Mouse (Mus musculus) intestine, embryonic 15.5 days (tissue): Measurements from ENCODE around the gene Smad1. TPM values are rescaled to one million over a fixed set of nuclear protein-coding genes. Genes with fewer than 3 reads are reported as not detected.

Experiments
- ATAC-seq: fragments of 200-750 bp; cut with Nextera tagmentation; 2 replicates; pipeline ENCODE4 v1.8.0; 2017; ENCODE audit warnings: moderate TSS enrichment, moderate library complexity
- H3K27ac ChIP-seq: fragments of 300-500 bp; sonication (generic); 2 replicates; pipeline ENCODE4 v1.5.1; 2015; ENCODE audit warnings: mild to moderate bottlenecking, inconsistent platforms
- H3K27me3 ChIP-seq: fragments of 300-500 bp; sonication (generic); replicated peaks from 2 replicates; pipeline ENCODE4 v1.6.1; 2015; ENCODE audit warnings: inconsistent platforms
- H3K36me3 ChIP-seq: fragments of 300-500 bp; sonication (generic); 2 replicates; pipeline ENCODE4 v1.6.1; 2015; ENCODE audit warnings: inconsistent platforms
- H3K4me1 ChIP-seq: fragments of 300-500 bp; sonication (generic); replicated peaks from 2 replicates; pipeline ENCODE4 v1.6.1; 2015; ENCODE audit warnings: inconsistent platforms
- H3K4me2 ChIP-seq: fragments of 300-500 bp; sonication (generic); replicated peaks from 2 replicates; pipeline ENCODE4 v1.6.1; 2015; ENCODE audit warnings: mild to moderate bottlenecking, inconsistent platforms
- H3K4me3 ChIP-seq: fragments of 300-500 bp; sonication (generic); replicated peaks from 2 replicates; pipeline ENCODE4 v1.5.1; 2015; ENCODE audit warnings: inconsistent platforms
- H3K9ac ChIP-seq: fragments of 300-500 bp; sonication (generic); 2 replicates; pipeline ENCODE4 v1.6.1; 2015; ENCODE audit warnings: inconsistent platforms
- H3K9me3 ChIP-seq: fragments of 300-500 bp; sonication (generic); 2 replicates; pipeline ENCODE4 v1.6.1; 2016; ENCODE audit warnings: inconsistent platforms
- WGBS: fragments of 180-500 bp; shearing (Covaris S2); methylation state at CpG from one replicate; pipeline ENCODE4 v1.1.7; 2015; 5-methylcytosine and 5-hydroxymethylcytosine counted together
- polyA plus RNA-seq: library from polyadenylated mRNA; unstranded; fragments of >200 nt; fragmentation: Nextera tagmentation; extraction: Ambion mirVana; gene quantifications from 2 replicates; pipeline ENCODE4 v1.2.1, GENCODE M21; 2015

The Smad1 gene
- polyA plus RNA-seq, 1 experiment from 2014 or later, result 39.9 TPM

GRCm38 (mm10) chr8:79367350-79367749, 32.0 kb downstream of the Smad1 start:
- Histone ChIP-seq H3K4me3 (no peak overlapping the region), H3K9me3 (no peaks in the 10 kb centered on the region), H3K36me3 (0 out of 2 replicates have a peak, but pooled peaks cover 5% of the 10 kb centered on the region), H3K9ac (no peak overlapping the region), H3K4me1 (peaks cover 19% of the 10 kb centered on the region), H3K27me3 (no peaks in the 10 kb centered on the region), H3K4me2 (no peak overlapping the region), H3K27ac (no peak overlapping the region)
- 49% methylated on average over 11 of the region's 12 CpGs for WGBS
- no peak for ATAC-seq

DNA sequence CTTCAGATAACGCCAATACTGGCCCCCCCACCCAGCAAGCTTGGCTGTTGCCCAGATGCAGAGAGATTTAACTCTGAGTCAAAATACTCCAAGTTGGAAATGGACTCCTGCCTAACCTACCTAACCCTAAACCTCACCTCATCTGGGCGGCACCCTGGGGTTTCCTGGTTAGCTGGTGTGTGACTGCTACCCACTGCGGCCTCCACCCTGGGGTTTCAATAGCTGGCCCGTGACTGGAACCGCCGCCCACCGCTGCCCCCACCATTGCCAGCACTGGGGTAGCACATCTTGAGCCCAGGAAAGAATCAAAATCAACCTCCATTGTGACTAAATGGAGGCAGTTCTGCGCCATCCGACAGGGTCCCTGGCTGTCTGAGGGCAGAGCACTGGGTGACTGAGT, 33.1 kb downstream of the Smad1 start:
- Histone ChIP-seq H3K9me3 (no peaks in the 10 kb centered on the region), H3K9ac (no peak overlapping the region), H3K4me3 (no peak overlapping the region), H3K36me3 (0 out of 2 replicates have a peak, but pooled peaks cover 3% of the 10 kb centered on the region), H3K4me1 (peaks cover 14% of the 10 kb centered on the region), H3K4me2 (no peak overlapping the region), H3K27ac (no peak overlapping the region), H3K27me3 (no peaks in the 10 kb centered on the region)
- no peak for ATAC-seq
- 90% methylated on average over 9 of the region's 9 CpGs for WGBS

DNA sequence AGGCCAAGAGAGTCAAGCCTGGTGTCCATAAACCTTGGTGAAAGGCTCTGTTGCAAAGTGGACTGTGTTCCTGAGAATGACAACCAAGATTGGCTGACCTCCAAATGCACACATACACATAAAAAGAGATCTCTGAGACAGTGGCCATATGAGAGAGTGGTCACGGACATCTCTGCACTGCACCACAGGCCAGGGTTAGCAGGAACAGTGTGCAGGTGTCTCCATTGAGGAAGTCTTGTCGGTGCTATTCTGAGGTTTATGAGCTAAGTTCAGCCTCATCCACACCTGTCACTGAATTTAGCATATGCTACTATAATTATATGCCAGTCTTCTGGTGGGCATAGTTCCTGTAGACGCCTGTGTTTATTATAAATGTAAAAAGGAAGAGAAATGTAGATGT, 33.6 kb downstream of the Smad1 start:
- H3K27me3 ChIP-seq, result no peaks in the 10 kb centered on the region
- H3K27ac ChIP-seq, result no peak overlapping the region
- H3K4me3 ChIP-seq, result no peak overlapping the region
- ATAC-seq, result no peak
- 70% methylated on average over 3 of the region's 3 CpGs for WGBS
- no peaks in the 10 kb centered on the region for H3K9me3 ChIP-seq
- no peak overlapping the region for H3K9ac ChIP-seq
- peaks cover 12% of the 10 kb centered on the region for H3K4me1 ChIP-seq
- no peaks in the 10 kb centered on the region for H3K36me3 ChIP-seq
- H3K4me2 ChIP-seq, result no peak overlapping the region

GRCm38 (mm10) chr8:79364806-79365205, 34.5 kb downstream of the Smad1 start:
- H3K27me3 ChIP-seq, result no peaks in the 10 kb centered on the region
- ATAC-seq, result no peak
- no peaks in the 10 kb centered on the region for H3K36me3 ChIP-seq
- H3K9ac ChIP-seq, result no peak overlapping the region
- H3K4me3 ChIP-seq, result no peak overlapping the region
- no peak overlapping the region for H3K4me2 ChIP-seq
- 85% methylated on average over 8 of the region's 8 CpGs for WGBS
- peaks cover 16% of the 10 kb centered on the region for H3K4me1 ChIP-seq
- no peaks in the 10 kb centered on the region for H3K9me3 ChIP-seq
- no peak overlapping the region for H3K27ac ChIP-seq

- peak overlapping the region; percentile 59 for H3K27ac ChIP-seq
- no peak overlapping the region for H3K9ac ChIP-seq
- no peak overlapping the region for H3K4me2 ChIP-seq
- H3K4me3 ChIP-seq, result no peak overlapping the region
- 54% methylated on average over 2 of the region's 2 CpGs for WGBS
- no peaks in the 10 kb centered on the region for H3K27me3 ChIP-seq
- no peaks in the 10 kb centered on the region for H3K9me3 ChIP-seq
- H3K4me1 ChIP-seq, result peaks cover 16% of the 10 kb centered on the region
- H3K36me3 ChIP-seq, result no peaks in the 10 kb centered on the region
- peak; percentile 59 for ATAC-seq
Observed at GRCm38 (mm10) chr8:79362430-79362829, 36.9 kb downstream of the Smad1 start.

- Histone ChIP-seq H3K27ac (peak overlapping the region; percentile 83), H3K4me3 (no peak overlapping the region), H3K9ac (no peak overlapping the region), H3K36me3 (no peaks in the 10 kb centered on the region), H3K4me2 (peak overlapping the region; percentile 30), H3K4me1 (peaks cover 22% of the 10 kb centered on the region), H3K27me3 (no peaks in the 10 kb centered on the region), H3K9me3 (no peaks in the 10 kb centered on the region)
- peak; percentile 92 for ATAC-seq
- WGBS, result 35% methylated on average over 6 of the region's 6 CpGs
Observed at GRCm38 (mm10) chr8:79360774-79361527, 38.4 kb downstream of the Smad1 start.

- no peak for ATAC-seq
- no peak overlapping the region for H3K4me3 ChIP-seq
- H3K9me3 ChIP-seq, result no peaks in the 10 kb centered on the region
- peak overlapping the region; percentile 83 for H3K27ac ChIP-seq
- H3K4me1 ChIP-seq, result peaks cover 23% of the 10 kb centered on the region
- H3K36me3 ChIP-seq, result no peaks in the 10 kb centered on the region
- peak overlapping the region; percentile 30 for H3K4me2 ChIP-seq
- WGBS, result 56% methylated on average over 9 of the region's 9 CpGs
- no peak overlapping the region for H3K9ac ChIP-seq
- H3K27me3 ChIP-seq, result no peaks in the 10 kb centered on the region
Observed at GRCm38 (mm10) chr8:79360302-79360701, 39.0 kb downstream of the Smad1 start.

- Histone ChIP-seq H3K27ac (peak overlapping the region; percentile 73), H3K9me3 (no peaks in the 10 kb centered on the region), H3K9ac (0 out of 2 replicates have a peak overlapping the region, but pooled peaks have one; percentile 5), H3K4me1 (peaks cover 27% of the 10 kb centered on the region), H3K36me3 (peaks cover 7% of the 10 kb centered on the region; the same call in 1 of the 2 replicates), H3K4me3 (no peak overlapping the region), H3K27me3 (no peaks in the 10 kb centered on the region), H3K4me2 (no peak overlapping the region)
- ATAC-seq, result peak; percentile 26
- 47% methylated on average over 16 of the region's 16 CpGs for WGBS
Observed at GRCm38 (mm10) chr8:79355721-79356434, 43.4 kb downstream of the Smad1 start.

GRCm38 (mm10) chr8:79354009-79354408, 45.3 kb downstream of the Smad1 start:
- Histone ChIP-seq H3K9ac (no peak overlapping the region), H3K36me3 (peaks cover 7% of the 10 kb centered on the region; the same call in 1 of the 2 replicates), H3K4me3 (no peak overlapping the region), H3K4me1 (peaks cover 27% of the 10 kb centered on the region), H3K9me3 (no peaks in the 10 kb centered on the region), H3K27ac (no peak overlapping the region), H3K4me2 (no peak overlapping the region), H3K27me3 (no peaks in the 10 kb centered on the region)
- WGBS, result 64% methylated on average over 7 of the region's 7 CpGs
- no peak for ATAC-seq

- peaks cover 12% of the 10 kb centered on the region; the same call in 1 of the 2 replicates for H3K36me3 ChIP-seq
- WGBS, result 86% methylated on average over 8 of the region's 8 CpGs
- no peak overlapping the region for H3K4me2 ChIP-seq
- H3K4me1 ChIP-seq, result peaks cover 29% of the 10 kb centered on the region
- H3K9me3 ChIP-seq, result no peaks in the 10 kb centered on the region
- ATAC-seq, result no peak
- no peak overlapping the region for H3K9ac ChIP-seq
- peak overlapping the region; percentile 51; the same call in 1 of the 2 replicates for H3K27ac ChIP-seq
- H3K27me3 ChIP-seq, result no peaks in the 10 kb centered on the region
- no peak overlapping the region for H3K4me3 ChIP-seq
Observed at GRCm38 (mm10) chr8:79351916-79352315, 47.4 kb downstream of the Smad1 start.

DNA sequence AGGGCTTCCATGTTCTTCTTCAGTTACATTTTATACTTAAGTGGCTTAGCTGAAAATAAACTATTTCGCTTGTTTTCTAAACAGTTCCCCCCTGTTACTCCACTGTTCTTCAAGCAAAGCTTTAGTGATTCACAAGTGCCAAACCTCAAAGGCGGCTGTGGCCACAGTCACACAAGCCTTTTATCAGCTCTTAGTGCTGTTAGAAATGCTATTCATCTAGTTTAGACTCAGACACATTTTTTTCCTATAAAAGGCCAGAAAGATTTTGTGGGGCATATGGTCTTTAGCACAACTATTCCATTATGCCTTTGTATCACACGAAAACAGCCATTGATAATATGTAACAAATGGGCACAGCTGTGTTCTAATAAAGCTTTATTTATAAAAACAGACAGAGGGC, 48.5 kb downstream of the Smad1 start:
- no peak overlapping the region for H3K9ac ChIP-seq
- no peak for ATAC-seq
- peaks cover 15% of the 10 kb centered on the region for H3K36me3 ChIP-seq
- peaks cover 19% of the 10 kb centered on the region for H3K4me1 ChIP-seq
- H3K9me3 ChIP-seq, result no peaks in the 10 kb centered on the region
- H3K4me3 ChIP-seq, result no peak overlapping the region
- WGBS, result 46% methylated on average over 3 of the region's 3 CpGs
- no peaks in the 10 kb centered on the region for H3K27me3 ChIP-seq
- peak overlapping the region; percentile 72; the same call in 1 of the 2 replicates for H3K27ac ChIP-seq
- H3K4me2 ChIP-seq, result no peak overlapping the region

DNA sequence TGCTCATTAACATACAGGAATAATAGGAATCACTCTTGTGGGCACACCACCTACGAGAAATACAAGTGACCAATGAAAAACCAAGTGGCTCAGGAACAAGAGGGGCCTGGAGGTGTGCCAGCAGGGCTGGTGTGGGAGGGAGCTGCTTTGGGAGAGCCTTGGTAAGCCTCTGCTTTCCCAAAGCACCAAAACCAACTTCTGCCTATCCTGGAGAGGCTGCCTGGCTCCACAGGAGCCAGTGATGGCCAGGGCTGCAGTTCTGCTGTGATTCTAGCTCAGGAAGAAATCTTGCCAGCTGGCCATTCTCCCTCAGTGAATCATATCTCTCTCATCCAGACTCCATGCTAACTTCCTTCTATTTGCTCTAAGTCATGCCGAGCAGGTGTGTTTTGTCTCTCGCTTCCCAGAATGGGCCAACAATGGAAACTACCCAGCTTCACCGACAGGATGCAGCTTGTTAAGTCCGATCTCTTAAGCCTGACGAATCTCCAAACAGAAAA, 49.2 kb downstream of the Smad1 start:
- Histone ChIP-seq H3K36me3 (peaks cover 15% of the 10 kb centered on the region), H3K4me1 (peaks cover 19% of the 10 kb centered on the region), H3K27me3 (no peaks in the 10 kb centered on the region), H3K9ac (no peak overlapping the region), H3K9me3 (no peaks in the 10 kb centered on the region), H3K27ac (peak overlapping the region; percentile 72), H3K4me2 (no peak overlapping the region), H3K4me3 (no peak overlapping the region)
- 39% methylated on average over 6 of the region's 6 CpGs for WGBS
- ATAC-seq, result peak; percentile 69
